Mouse (Mus musculus): ENCODE data around the gene Alpl. TPM values are rescaled to one million over a fixed set of nuclear protein-coding genes. Genes with fewer than 3 reads are reported as not detected.

Gene Alpl
- 10 to 100 TPM; 10.4 to 15.1 TPM for total RNA-seq (2023)

DNA sequence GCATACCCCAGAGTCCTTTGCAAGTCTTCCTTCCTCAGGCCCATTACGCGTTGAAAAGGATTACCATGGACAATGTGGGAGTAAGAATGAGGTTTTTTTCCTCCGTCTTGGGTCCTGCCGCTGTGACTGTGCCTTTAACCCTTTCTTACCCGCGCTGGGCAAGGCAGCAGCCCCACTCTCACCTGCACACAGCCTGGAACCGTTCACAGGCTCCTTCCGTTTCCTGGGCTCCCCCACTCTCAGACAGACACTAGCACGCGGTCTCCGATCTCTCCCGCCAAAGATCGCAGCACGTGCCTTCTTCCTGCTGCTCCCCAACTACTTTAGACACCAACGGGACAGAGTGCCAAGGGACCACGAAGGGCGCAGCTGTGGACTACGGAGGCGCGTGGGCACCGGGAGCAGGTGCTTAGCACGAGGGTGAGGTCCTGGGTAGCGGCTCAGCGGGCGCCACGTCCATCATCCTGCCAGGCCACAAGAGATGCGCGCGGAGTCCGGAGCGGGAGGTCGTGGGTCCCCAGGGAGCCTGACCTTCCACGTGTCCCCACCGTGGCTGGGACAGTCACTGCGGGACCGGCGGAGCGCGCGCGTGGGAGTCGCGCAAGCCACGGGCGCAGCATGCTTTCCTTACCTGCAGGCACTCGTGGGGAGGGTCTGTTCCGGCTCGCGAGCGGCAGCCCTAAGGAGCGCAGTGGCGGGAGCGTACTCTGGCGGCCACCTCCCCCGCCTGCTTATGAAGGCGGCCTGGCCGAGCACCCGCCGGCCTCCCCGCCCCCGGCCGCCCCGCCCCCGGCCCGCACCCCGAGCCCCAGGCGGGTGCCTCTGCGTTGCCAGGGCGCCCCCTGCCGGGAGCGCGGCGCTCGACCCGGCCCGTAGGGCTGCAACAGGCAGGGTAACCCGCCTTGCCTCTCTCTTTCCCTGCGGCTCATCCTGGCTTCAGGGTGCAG is at the start of gene Alpl:
TSS of gene Alpl (minus strand) at position 774 of the 947 bp plus-strand sequence.

Other genes with a start within 250 kb of the Alpl start
- not detected for gene Ldlrad2, start 221.8 kb downstream of the Alpl start, total RNA-seq (2023)
- 100 to 1,000 TPM; 249 to 266 TPM for gene Usp48, start 202.6 kb downstream of the Alpl start, total RNA-seq (2023)
- 1 to 10 TPM in 1 of 2 experiments, under 1 TPM in 1; 0.82 to 1.3 TPM for gene Rap1gap, start 131.7 kb downstream of the Alpl start, total RNA-seq (2023)
- gene Ece1, start 65.9 kb upstream of the Alpl start, total RNA-seq (2023): 10 to 100 TPM; 21.9 to 31.0 TPM
- gene Eif4g3, start 196.6 kb upstream of the Alpl start, total RNA-seq (2023): 100 to 1,000 TPM; 143 to 145 TPM